Mouse (Mus musculus) lung, postnatal 0 days (tissue): ENCODE measurements around the gene Pla2g15.

Source experiments
- CTCF ChIP-seq: IDR thresholded peaks from 2 replicates; pipeline ENCODE4 v1.5.1; 2016; ENCODE audit warnings: antibody characterized with exemption, mild to moderate bottlenecking
- EP300 ChIP-seq: IDR thresholded peaks from 2 replicates; pipeline ENCODE4 v1.6.1; 2016; ENCODE audit warnings: antibody characterized with exemption, mild to moderate bottlenecking, control low read depth

DNA sequence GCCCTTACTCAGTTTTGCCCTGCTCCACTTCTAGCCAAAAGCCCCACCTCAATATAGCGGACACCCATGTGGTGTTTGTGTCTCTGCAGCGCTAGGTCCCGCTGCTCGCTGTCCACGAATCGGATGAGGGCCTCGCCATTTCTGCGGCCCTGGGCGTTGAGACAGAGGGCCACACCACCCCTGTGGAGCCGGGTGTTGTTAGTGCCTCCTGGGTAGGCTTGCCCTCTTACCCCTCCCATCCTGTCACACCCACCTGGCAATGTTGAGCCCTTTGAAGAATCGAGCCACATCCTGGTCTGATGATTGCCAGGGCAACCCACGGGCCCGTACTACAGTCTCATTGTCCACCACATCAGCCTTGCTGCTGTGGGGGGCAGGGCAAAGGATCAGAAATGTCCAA, 16.7 kb upstream of the Pla2g15 start:
- TF ChIP-seq CTCF (no peak), EP300 (no peak)
